Mouse (Mus musculus) CH12.LX (cell line): Measurements from ENCODE around the gene Cysrt1. TPM values are rescaled to one million over a fixed set of nuclear protein-coding genes. Genes with fewer than 3 reads are reported as not detected.
A peak's percentile ranks its signal among the peaks of the same experiment; 100 is the strongest.

ENCODE experiments used
- DNase-seq: peaks from one replicate; pipeline ENCODE4 v3.0.0-alpha.2; 2013; ENCODE audit errors: extremely low read depth
- H3K27ac ChIP-seq: 2 replicates; pipeline ENCODE4 v1.5.1; 2012; ENCODE audit warnings: low read depth, mild to moderate bottlenecking, control low read depth, moderate library complexity; ENCODE audit not compliant: insufficient read depth
- H3K27me3 ChIP-seq: replicated peaks from 2 replicates; pipeline ENCODE3; 2012; ENCODE audit warnings: inconsistent platforms
- H3K36me3 ChIP-seq, 2 experiments: replicated peaks in 1 of 2; 2 replicates each; pipeline versions ENCODE3 to v1.6.1; 2012; ENCODE audit warnings: inconsistent platforms in 1 of 2, low read length in 1 of 2, mild to moderate bottlenecking in 1 of 2, mixed read lengths in 1 of 2, moderate library complexity in 1 of 2; ENCODE audit not compliant: control insufficient read depth in 1 of 2, insufficient read depth in 1 of 2
- H3K4me1 ChIP-seq, 2 experiments: 2 replicates each; pipeline ENCODE4 v1.6.1; 2012; ENCODE audit warnings: inconsistent platforms in 1 of 2, moderate library complexity in 1 of 2; ENCODE audit not compliant: insufficient read depth in 2 of 2, control insufficient read depth in 1 of 2
- H3K4me2 ChIP-seq: 2 replicates; pipeline ENCODE4 v1.6.1; 2012; ENCODE audit warnings: low read depth, mild to moderate bottlenecking, control low read depth; ENCODE audit not compliant: poor library complexity, insufficient read depth, severe bottlenecking
- H3K4me3 ChIP-seq, 3 experiments: fragments of 150-350 bp in 1 of 3; sonication (generic) in 1 of 3; replicated peaks in 1 of 3; 2 replicates each; pipeline versions ENCODE3 to v1.5.1; 2011 to 2012; ENCODE audit warnings: low read depth in 2 of 3, low read length in 2 of 3, mild to moderate bottlenecking in 2 of 3, moderate library complexity in 2 of 3, control low read depth in 1 of 3, improper control_type of control experiment in 1 of 3, inconsistent platforms in 1 of 3, mixed read lengths in 1 of 3; ENCODE audit not compliant: poor library complexity in 1 of 3
- H3K79me2 ChIP-seq: replicated peaks from 2 replicates; pipeline ENCODE4 v1.6.1; 2012; ENCODE audit warnings: mild to moderate bottlenecking, moderate library complexity; ENCODE audit not compliant: control insufficient read depth, poor library complexity, insufficient read depth, severe bottlenecking; ENCODE audit errors: extremely low read depth
- H3K9ac ChIP-seq: 2 replicates; pipeline ENCODE4 v1.6.1; 2012; ENCODE audit warnings: low read depth, mild to moderate bottlenecking, control low read depth, moderate library complexity; ENCODE audit not compliant: insufficient read depth
- H3K9me3 ChIP-seq: replicated peaks from 2 replicates; pipeline ENCODE3; 2012; ENCODE audit warnings: low read length, inconsistent platforms, mixed read lengths
- BHLHE40 ChIP-seq: IDR thresholded peaks from 2 replicates; pipeline ENCODE4 v1.6.1; 2011; ENCODE audit warnings: mild to moderate bottlenecking, low read depth, low read length, improper control_type of control experiment
- CHD1 ChIP-seq: IDR thresholded peaks from 2 replicates; pipeline ENCODE4 v1.6.1; 2012; ENCODE audit warnings: low read depth, low read length, improper control_type of control experiment, inconsistent platforms
- CHD2 ChIP-seq: IDR thresholded peaks from 2 replicates; pipeline ENCODE4 v1.6.1; 2011; ENCODE audit warnings: low read length, improper control_type of control experiment
- CTCF ChIP-seq, 2 experiments: IDR thresholded peaks in 1 of 2; conservative IDR thresholded peaks in 1 of 2; 2 replicates each; pipeline ENCODE4 v1.5.1; 2011 to 2012; ENCODE audit warnings: low read depth in 2 of 2, low read length in 2 of 2, improper control_type of control experiment in 1 of 2, inconsistent platforms in 1 of 2, mild to moderate bottlenecking in 1 of 2, moderate library complexity in 1 of 2
- E2F4 ChIP-seq: IDR thresholded peaks from 2 replicates; pipeline ENCODE4 v1.6.1; 2011; ENCODE audit warnings: low read depth, low read length, improper control_type of control experiment; ENCODE audit not compliant: insufficient replicate concordance
- EP300 ChIP-seq: IDR thresholded peaks from 2 replicates; pipeline ENCODE4 v1.6.1; 2011; ENCODE audit warnings: low read length, improper control_type of control experiment
- ETS1 ChIP-seq: conservative IDR thresholded peaks from 2 replicates; pipeline ENCODE4 v1.6.1; 2012; ENCODE audit warnings: low read depth, mild to moderate bottlenecking, inconsistent platforms, low read length, improper control_type of control experiment, moderate library complexity
- GABPA ChIP-seq: IDR thresholded peaks from 2 replicates; pipeline ENCODE4 v1.6.1; 2012; ENCODE audit warnings: low read depth, low read length, improper control_type of control experiment, inconsistent platforms; ENCODE audit not compliant: insufficient replicate concordance
- IRF4 ChIP-seq: IDR thresholded peaks from 2 replicates; pipeline ENCODE4 v1.6.1; 2014; ENCODE audit warnings: low read depth, mild to moderate bottlenecking, inconsistent platforms, low read length, improper control_type of control experiment
- JUN ChIP-seq: IDR thresholded peaks from 2 replicates; pipeline ENCODE4 v1.6.1; 2011; ENCODE audit warnings: low read depth, mild to moderate bottlenecking, low read length, improper control_type of control experiment, moderate library complexity; ENCODE audit not compliant: insufficient read depth
- JUND ChIP-seq: conservative IDR thresholded peaks from 2 replicates; pipeline ENCODE4 v1.6.1; 2011; ENCODE audit warnings: low read depth, low read length, improper control_type of control experiment
- MAX ChIP-seq: IDR thresholded peaks from 2 replicates; pipeline ENCODE4 v1.6.1; 2011; ENCODE audit warnings: low read length, improper control_type of control experiment
- MAZ ChIP-seq: IDR thresholded peaks from 2 replicates; pipeline ENCODE4 v1.6.1; 2012; ENCODE audit warnings: low read depth, mild to moderate bottlenecking, inconsistent platforms, low read length, improper control_type of control experiment, moderate library complexity
- MEF2A ChIP-seq: IDR thresholded peaks from 2 replicates; pipeline ENCODE4 v1.6.1; 2014; ENCODE audit warnings: low read depth, mild to moderate bottlenecking, inconsistent platforms, low read length, improper control_type of control experiment, borderline replicate concordance
- MYC ChIP-seq: IDR thresholded peaks from 2 replicates; pipeline ENCODE4 v1.6.1; 2011; ENCODE audit warnings: low read depth, mild to moderate bottlenecking, improper control_type of control experiment, low read length
- NELFE ChIP-seq: IDR thresholded peaks from 2 replicates; pipeline ENCODE4 v1.6.1; 2011; ENCODE audit warnings: low read depth, low read length, improper control_type of control experiment
- NRF1 ChIP-seq: IDR thresholded peaks from 2 replicates; pipeline ENCODE4 v1.6.1; 2014; ENCODE audit warnings: low read depth, mild to moderate bottlenecking, inconsistent platforms, low read length, improper control_type of control experiment, moderate library complexity
- PAX5 ChIP-seq: IDR thresholded peaks from 2 replicates; pipeline ENCODE4 v1.6.1; 2012; ENCODE audit warnings: low read length, inconsistent platforms, mixed read lengths
- POLR2AphosphoS2 ChIP-seq: IDR thresholded peaks from 2 replicates; pipeline ENCODE4 v1.6.1; 2011; ENCODE audit warnings: low read depth, low read length, improper control_type of control experiment
- RAD21 ChIP-seq: IDR thresholded peaks from 2 replicates; pipeline ENCODE4 v1.6.1; 2011; ENCODE audit warnings: low read depth, mild to moderate bottlenecking, low read length, improper control_type of control experiment, moderate library complexity
- SIN3A ChIP-seq: IDR thresholded peaks from 2 replicates; pipeline ENCODE4 v1.6.1; 2012; ENCODE audit warnings: low read length, improper control_type of control experiment, inconsistent platforms
- SMC3 ChIP-seq: IDR thresholded peaks from 2 replicates; pipeline ENCODE4 v1.6.1; 2011; ENCODE audit warnings: low read depth, low read length, improper control_type of control experiment
- TBP ChIP-seq: conservative IDR thresholded peaks from 2 replicates; pipeline ENCODE4 v1.6.1; 2011; ENCODE audit warnings: low read depth, low read length, improper control_type of control experiment
- UBTF ChIP-seq: IDR thresholded peaks from 2 replicates; pipeline ENCODE4 v1.6.1; 2012; ENCODE audit warnings: low read depth, mild to moderate bottlenecking, inconsistent platforms, low read length, improper control_type of control experiment, moderate library complexity
- USF1 ChIP-seq: IDR thresholded peaks from 2 replicates; pipeline ENCODE4 v1.6.1; 2014; ENCODE audit warnings: low read depth, mild to moderate bottlenecking, inconsistent platforms, low read length, improper control_type of control experiment
- USF2 ChIP-seq: conservative IDR thresholded peaks from 2 replicates; pipeline ENCODE4 v1.6.1; 2011; ENCODE audit warnings: low read depth, low read length, improper control_type of control experiment
- ZC3H11A ChIP-seq: IDR thresholded peaks from 2 replicates; pipeline ENCODE4 v1.6.1; 2012; ENCODE audit warnings: low read depth, mild to moderate bottlenecking, inconsistent platforms, low read length, improper control_type of control experiment
- ZMIZ1 ChIP-seq: IDR thresholded peaks from 2 replicates; pipeline ENCODE4 v1.6.1; 2012; ENCODE audit warnings: low read depth, mild to moderate bottlenecking, inconsistent platforms, low read length, improper control_type of control experiment
- ZNF384 ChIP-seq: IDR thresholded peaks from 2 replicates; pipeline ENCODE4 v1.6.1; 2012; ENCODE audit warnings: low read depth, low read length, improper control_type of control experiment, inconsistent platforms
- dilution Hi-C: fragments of 300-500 bp; cut with MboI; formaldehyde crosslinking; loops from 2 replicates; pipeline ENCODE4 v1.14.3; 2020; ENCODE audit warnings: low sequenced_read_pairs; ENCODE audit not compliant: extremely low pct_unique_long_range_greater_than_20kb, extremely low pct_ligation_motif_present
- in situ Hi-C: fragments of 300-500 bp; cut with MboI; formaldehyde crosslinking; loops from 3 replicates; pipeline ENCODE4 v1.14.3; 2019; ENCODE audit warnings: low sequenced_read_pairs, low pct_ligation_motif_present, low pct_unique_long_range_greater_than_20kb, mixed read lengths
- polyA plus RNA-seq: library from polyadenylated mRNA; unstranded; fragments of >175 nt; gene quantifications from 2 replicates; pipeline ENCODE4 v1.2.1, GENCODE M21; 2012; ENCODE audit warnings: low read depth; ENCODE audit not compliant: insufficient read length
- total RNA-seq, 2 experiments: library from RNA; depleted of rRNA; stranded (reverse); fragments of 300-350 nt in 1 of 2; fragments of >200 nt in 1 of 2; gene quantifications; 2 replicates each; pipeline ENCODE4 v1.2.3; 2012 to 2014

Gene Cysrt1
- total and polyA plus RNA-seq, 3 experiments, result not detected

DNA sequence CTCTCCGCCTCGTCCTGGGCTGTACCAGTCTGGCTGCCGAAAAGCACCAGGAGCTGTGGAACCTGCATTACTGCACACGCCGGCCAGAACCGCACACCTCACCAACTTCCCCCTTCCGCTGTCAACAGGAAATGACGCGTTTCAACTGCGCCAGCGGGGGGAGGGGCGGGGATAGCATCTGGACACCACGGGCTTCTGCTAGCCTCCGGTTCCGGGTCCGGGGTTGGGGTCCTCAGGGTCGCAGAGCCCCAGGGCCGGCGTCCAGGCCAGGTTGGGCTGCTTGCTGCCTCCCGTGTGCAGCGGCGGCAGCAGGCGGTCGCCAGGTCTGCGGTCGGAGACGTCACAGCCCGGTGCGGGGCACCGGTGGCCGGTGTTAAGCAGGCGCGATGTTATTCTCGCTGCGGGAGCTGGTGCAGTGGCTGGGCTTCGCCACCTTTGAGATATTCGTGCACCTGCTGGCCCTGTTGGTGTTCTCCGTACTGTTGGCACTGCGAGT lies 13.1 kb upstream of the Cysrt1 start, which contains the start of gene Tmem203 (continued):
- TF ChIP-seq GABPA (peak; percentile 63; the same call in 1 of the 2 replicates), POLR2AphosphoS2 (peak; percentile 61; the same call in 1 of the 2 replicates), MEF2A (peak; percentile 59), USF1 (no peak), USF2 (no peak), IRF4 (peak; percentile 72; the same call in 1 of the 2 replicates), NELFE (peak; percentile 87), ZNF384 (no peak), E2F4 (no peak), UBTF (0 out of 2 replicates have a peak, but pooled peaks have one; percentile 18), RAD21 (no peak), NRF1 (peak; percentile 49), JUND (no peak), ZC3H11A (no peak), ETS1 (peak; percentile 56), CHD1 (no peak), TBP (0 out of 2 replicates have a peak, but pooled peaks have one; percentile 47), MAZ (peak; percentile 93), SMC3 (no peak), ZMIZ1 (peak; percentile 65), EP300 (no peak)

DNA sequence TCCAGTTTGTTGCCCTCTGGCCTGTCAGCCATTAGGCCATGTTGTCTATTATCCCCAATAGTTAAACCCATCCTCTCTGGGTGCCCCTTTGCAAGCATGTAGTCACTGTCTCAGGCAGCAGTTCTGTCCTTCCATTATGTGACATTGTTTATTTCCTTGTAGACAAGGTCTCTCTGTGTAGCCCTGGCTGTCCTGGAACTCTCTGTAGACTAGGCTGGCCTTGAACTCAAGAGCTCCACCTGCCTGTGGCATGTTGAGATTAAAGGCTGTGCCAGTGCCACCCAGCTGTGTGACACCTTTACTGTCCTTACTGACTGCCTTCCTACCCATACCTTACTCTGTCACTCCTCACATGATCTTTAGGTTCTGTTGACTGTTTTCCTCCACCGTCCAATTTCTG lies 10.1 kb upstream of the Cysrt1 start:
- peak; percentile 45 for DNase-seq
- dilution Hi-C loops, result no loop called here
- in situ Hi-C loops, result loop anchor here (5.0 kb wide), 1 partner anchor 45 kb away; no protein-coding TSS in a partner anchor

More for the DNA sequence above, 10.1 kb upstream of the Cysrt1 start:
- peaks cover 60 to 68% of the 10 kb centered on the region in 2 experiments for H3K36me3 ChIP-seq
- H3K9ac ChIP-seq, result no peak overlapping the region
- peaks cover 0 to 17% of the 10 kb centered on the region in 2 experiments; a peak in 2 of 4 replicates for H3K4me1 ChIP-seq
- no peak overlapping the region for H3K4me2 ChIP-seq
- no peaks in the 10 kb centered on the region for H3K9me3 ChIP-seq
- no peaks in the 10 kb centered on the region for H3K27me3 ChIP-seq
- TF ChIP-seq CHD2 (no peak), RAD21 (peak; percentile 28), NELFE (no peak), CTCF (conservative IDR thresholded peaks at IDR 0.05 in 1 of 2, IDR thresholded peaks at IDR 0.05 in 1 of 2; ENCODE audit: low read depth in 2 of 2, low read length in 2 of 2) (peak in 1 of 2 experiments; percentile 71; a peak in 2 of 4 replicates), EP300 (no peak), MYC (no peak), POLR2AphosphoS2 (no peak), MAX (no peak), MEF2A (no peak), IRF4 (no peak), BHLHE40 (no peak), USF2 (no peak), MAZ (no peak), SMC3 (peak; percentile 68), JUN (no peak), PAX5 (no peak), ZC3H11A (no peak), GABPA (no peak), SIN3A (no peak; the same call in 1 of the 2 replicates)
- TF ChIP-seq, all 38 proteins: peak for 3
- Histone ChIP-seq H3K79me2 (peaks cover 14% of the 10 kb centered on the region), H3K27ac (no peak overlapping the region), H3K4me3 (no peak overlapping the region)
